Mouse (Mus musculus): ENCODE results near the gene Per2.

Gene Per2

DNA sequence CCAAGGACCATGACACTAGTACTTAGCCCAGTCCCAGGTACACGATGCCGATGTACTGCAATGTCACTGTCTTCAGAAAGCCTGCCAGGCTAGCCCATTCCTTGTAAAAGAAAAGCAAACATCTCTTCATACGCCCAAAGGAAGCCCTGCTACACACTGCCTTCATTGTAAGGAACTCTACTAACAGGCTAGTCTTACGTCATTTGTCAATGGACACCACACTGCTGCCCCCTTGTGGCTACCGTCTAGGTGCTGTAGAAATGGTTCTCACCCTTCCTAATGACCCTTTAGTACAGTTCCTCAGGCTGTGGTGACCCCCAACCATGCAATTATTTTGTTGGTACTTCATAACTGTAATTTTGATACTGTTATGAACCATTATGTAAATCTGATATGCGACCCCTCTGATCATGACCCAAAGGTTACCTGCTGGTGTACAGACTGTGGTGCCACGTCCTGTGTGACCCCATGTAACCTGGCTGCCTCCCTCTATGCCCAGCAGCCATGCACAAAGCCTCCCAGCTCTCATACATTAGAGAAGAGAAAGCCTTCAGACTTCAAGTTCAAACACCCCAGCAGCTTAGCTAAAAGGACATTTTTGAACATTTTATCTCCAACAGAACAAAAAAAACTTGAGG lies 78.6 kb downstream of the Per2 start:
- DNase-seq = peak; percentile 70 to 87

DNA sequence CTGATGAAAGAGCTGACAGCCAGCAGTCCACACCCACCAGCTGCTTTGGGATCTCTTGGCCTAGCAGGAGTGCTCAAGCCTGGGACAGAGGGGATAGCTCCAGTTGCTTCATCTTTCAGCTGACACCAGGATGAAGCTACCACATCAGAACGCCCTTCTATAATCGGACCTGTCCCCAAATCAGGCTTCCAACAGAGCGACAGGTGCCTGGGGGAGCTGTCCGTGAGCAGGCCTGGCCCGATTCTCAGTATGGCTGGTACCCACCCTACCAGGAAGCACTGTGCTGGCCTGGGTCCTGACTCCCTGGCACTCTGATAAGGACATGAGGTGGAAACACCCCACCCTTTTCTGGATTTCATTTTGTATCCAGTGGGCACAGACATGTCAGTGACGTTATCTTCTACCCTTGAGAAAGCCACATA lies 85.7 kb downstream of the Per2 start:
- no peak for DNase-seq

DNA sequence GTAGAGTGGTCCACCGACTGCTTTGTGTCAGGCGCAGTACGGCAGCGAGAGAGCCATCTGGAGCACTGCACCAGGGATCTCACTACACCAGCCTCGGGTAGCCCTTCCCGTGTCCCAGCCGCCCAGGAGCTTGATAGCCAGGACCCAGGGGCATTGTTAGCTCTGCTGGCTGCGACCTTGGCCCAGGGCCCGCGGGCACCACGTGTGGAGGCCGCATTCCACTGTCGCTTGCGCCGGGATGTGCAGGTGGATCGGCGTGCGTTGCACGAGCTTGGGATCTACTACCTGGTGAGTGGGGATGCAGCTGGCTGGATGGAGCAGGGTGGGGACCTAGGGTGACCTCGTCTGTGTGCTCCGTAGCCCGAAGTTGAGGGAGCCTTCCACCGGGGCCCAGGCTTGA lies 89.1 kb downstream of the Per2 start:
- no peak for DNase-seq

DNA sequence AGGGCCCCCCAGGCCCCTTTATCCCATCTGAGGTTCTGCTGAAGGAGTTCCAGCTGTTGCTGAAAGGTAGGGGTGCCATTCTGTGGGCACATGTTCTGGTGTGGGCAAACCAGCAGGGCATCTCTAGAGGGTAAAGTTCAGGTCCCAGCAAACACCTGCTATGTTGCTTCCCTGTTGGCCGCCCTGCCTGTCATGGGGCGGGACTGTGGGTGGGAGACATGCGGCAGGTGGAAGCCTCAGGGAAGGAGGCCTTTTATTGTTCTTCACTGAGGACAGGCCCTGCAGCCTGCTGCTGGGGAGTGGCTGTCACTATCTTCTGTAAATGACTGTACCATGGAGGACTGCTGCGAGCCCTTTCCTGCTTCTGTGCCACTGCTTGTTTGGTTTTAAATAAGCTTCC lies 89.7 kb downstream of the Per2 start:
- DNase-seq = no peak

DNA sequence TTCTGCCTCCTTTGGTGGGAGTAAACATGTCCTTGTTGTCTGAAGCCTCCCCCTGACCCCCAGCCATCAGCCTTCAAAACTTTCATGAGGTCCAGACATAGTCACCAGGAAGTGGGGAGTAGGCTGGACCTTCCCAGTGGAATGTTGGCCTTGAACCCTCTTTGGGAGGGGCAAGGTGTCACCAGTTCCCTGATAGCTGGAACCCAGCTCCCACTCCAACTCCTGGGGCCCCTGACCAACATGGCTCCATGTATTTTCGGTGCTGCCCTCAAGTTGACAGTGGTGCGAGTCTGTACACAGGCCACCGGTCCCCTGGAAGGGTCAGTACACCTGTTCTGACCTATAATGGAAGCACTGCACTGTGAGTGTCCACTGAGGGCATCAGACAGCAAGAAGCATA lies 91.8 kb downstream of the Per2 start:
- DNase-seq = no peak

DNA sequence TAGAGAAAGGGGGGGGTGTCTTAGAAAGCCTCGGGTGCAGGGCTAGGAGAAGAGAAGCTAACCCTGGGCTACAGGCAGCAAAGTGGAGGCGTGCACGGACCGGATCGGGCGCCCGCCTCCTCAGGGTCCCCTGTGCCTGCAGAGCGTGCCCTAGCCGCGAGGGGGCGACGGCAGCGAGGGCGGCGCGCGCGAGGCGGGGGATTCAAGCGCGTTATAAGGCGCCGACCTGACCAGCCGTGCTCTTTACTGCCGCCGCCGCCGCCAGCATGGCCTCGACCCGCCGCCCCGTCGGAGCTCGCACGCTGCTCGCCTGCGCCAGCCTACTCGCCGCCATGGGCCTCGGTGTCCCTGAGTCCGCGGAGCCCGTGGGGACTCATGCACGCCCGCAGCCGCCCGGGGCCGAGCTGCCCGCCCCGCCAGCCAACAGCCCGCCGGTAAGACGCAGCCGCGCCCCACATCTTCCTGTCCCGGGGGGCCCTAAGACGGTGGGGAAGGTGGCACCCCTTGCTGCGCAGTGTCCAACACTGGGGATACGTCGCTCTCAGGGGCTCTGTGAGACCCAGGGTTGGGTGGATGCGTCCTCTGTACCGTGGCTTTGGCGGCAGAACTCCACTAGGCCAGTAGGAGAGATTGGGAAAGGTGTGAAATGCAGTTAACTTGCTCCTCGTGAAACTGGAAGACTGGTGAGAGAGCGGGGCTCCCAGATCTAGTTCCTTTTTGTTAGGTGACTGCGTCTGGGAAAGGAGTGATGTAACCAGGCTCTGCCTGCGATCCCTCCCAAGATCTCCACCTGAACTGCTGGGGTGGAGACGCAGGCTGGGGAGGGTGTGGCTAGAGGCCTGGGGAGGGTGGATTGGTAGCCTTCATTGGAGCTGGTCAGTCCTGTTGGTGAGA lies 92.7 kb downstream of the Per2 start, which contains the start of gene Erfe:
Gene Erfe (plus strand): TSS at position 216 of the 894 bp plus-strand sequence.
- peak; percentile 39 to 67 for DNase-seq
